Mouse (Mus musculus) midbrain, postnatal 0 days (tissue): ENCODE data around the gene Iqca. TPM values are rescaled to one million over a fixed set of nuclear protein-coding genes. Genes with fewer than 3 reads are reported as not detected.

Experiments
- ATAC-seq: fragments of 200-750 bp; cut with Nextera tagmentation; 2 replicates; pipeline ENCODE4 v1.8.0; 2017; ENCODE audit warnings: moderate number of reproducible peaks, mild to moderate bottlenecking, moderate TSS enrichment, moderate library complexity; ENCODE audit not compliant: low FRiP score
- DNase-seq: peaks from one replicate; pipeline ENCODE4 v3.0.0-alpha.2; 2015; ENCODE audit warnings: low spot score
- H3K27ac ChIP-seq: fragments of 300-500 bp; sonication (generic); 2 replicates; pipeline ENCODE4 v1.5.1; 2014; ENCODE audit warnings: low read depth, mild to moderate bottlenecking, low read length, mixed read lengths
- H3K27me3 ChIP-seq: fragments of 300-500 bp; sonication (generic); 2 replicates; pipeline ENCODE4 v1.6.1; 2014; ENCODE audit warnings: low read length, control low read depth, mixed read lengths; ENCODE audit not compliant: insufficient read depth
- H3K36me3 ChIP-seq: fragments of 300-500 bp; sonication (generic); 2 replicates; pipeline ENCODE4 v1.6.1; 2014; ENCODE audit warnings: low read length, control low read depth, mixed read lengths; ENCODE audit not compliant: insufficient read depth
- H3K4me1 ChIP-seq: fragments of 300-500 bp; sonication (generic); 2 replicates; pipeline ENCODE4 v1.6.1; 2014; ENCODE audit warnings: mild to moderate bottlenecking, control low read depth, antibody characterized with exemption, low read length, mixed read lengths; ENCODE audit not compliant: insufficient read depth
- H3K4me2 ChIP-seq: fragments of 300-500 bp; sonication (generic); 2 replicates; pipeline ENCODE4 v1.6.1; 2014; ENCODE audit warnings: low read depth, mild to moderate bottlenecking, low read length, mixed read lengths; ENCODE audit not compliant: poor library complexity, severe bottlenecking
- H3K4me3 ChIP-seq: fragments of 300-500 bp; sonication (generic); 2 replicates; pipeline ENCODE4 v1.5.1; 2014; ENCODE audit warnings: low read depth, mild to moderate bottlenecking, low read length, moderate library complexity
- H3K9ac ChIP-seq: fragments of 300-500 bp; sonication (generic); replicated peaks from 2 replicates; pipeline ENCODE4 v1.6.1; 2014; ENCODE audit warnings: mild to moderate bottlenecking, low read length, moderate library complexity, mixed read lengths; ENCODE audit not compliant: poor library complexity, severe bottlenecking
- H3K9me3 ChIP-seq: fragments of 300-500 bp; sonication (generic); 2 replicates; pipeline ENCODE4 v1.6.1; 2016; ENCODE audit warnings: low read length, control low read depth
- CTCF ChIP-seq: IDR thresholded peaks from 2 replicates; pipeline ENCODE4 v1.5.1; 2016; ENCODE audit warnings: antibody characterized with exemption, mild to moderate bottlenecking
- WGBS: fragments of 180-500 bp; shearing (Covaris S2); extraction: QIAGEN DNeasy Blood & Tissue Kit; methylation state at CpG from one replicate; pipeline ENCODE4 v1.1.7; 2014; 5-methylcytosine and 5-hydroxymethylcytosine counted together
- polyA plus RNA-seq: library from polyadenylated mRNA; unstranded; fragments of >200 nt; fragmentation: Nextera tagmentation; extraction: Ambion mirVana; gene quantifications from 2 replicates; pipeline ENCODE4 v1.2.1, GENCODE M21; 2015
- total RNA-seq: library from RNA; depleted of rRNA; stranded (reverse); fragments of >200 nt; gene quantifications from 2 replicates; pipeline ENCODE4 v1.2.3, GENCODE M21; 2014

The Iqca gene
- total and polyA plus RNA-seq, 2 experiments from 2014 or later = 0.83 to 2.7 TPM

DNA sequence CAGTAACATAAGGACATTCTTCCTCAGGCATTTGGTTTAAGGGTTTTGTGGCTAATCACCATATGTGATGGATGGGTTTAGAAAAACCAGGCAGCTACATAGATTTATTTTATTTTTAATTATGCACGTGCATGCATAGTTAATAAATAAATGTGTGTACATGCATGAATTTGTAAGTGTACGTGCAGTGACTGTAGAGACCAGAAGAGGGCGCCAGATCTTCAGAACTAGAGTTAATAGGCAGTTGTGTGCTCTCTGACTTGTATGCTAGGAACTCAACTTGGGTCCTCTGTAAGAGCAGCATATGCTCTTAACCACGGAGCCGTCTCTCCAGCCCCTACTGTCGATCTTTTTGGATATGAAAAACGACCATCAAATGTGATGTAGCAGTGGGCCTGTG, 140.4 kb downstream of the Iqca start:
- Histone ChIP-seq H3K4me1 (no peaks in the 10 kb centered on the region), H3K9ac (no peak overlapping the region), H3K36me3 (no peaks in the 10 kb centered on the region), H3K4me2 (no peak overlapping the region), H3K9me3 (no peaks in the 10 kb centered on the region), H3K27me3 (no peaks in the 10 kb centered on the region), H3K4me3 (no peak overlapping the region), H3K27ac (no peak overlapping the region)
- peak; percentile 36 for TF ChIP-seq CTCF
- no peak for DNase-seq
- 66% methylated on average over 7 of the region's 7 CpGs for WGBS
- no peak for ATAC-seq

DNA sequence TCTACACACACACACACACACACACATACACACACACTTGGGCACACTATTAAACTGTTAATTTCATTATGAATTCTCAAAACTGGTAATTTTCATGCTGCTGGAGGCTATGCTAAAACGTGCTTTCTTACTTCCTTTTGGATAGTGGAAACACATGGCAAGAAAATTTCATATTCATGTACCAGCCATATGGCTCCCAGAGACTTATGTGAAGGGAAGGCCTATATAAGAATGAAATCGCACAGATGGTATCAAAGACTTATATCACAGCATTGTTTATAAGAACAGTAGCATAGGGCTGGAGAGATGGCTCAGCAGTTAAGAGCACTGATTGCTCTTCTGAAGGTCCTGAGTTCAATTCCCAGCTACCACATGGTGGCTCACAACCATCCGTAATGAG, 141.0 kb downstream of the Iqca start:
- TF ChIP-seq CTCF = no peak
- ATAC-seq = no peak
- Histone ChIP-seq H3K27ac (no peak overlapping the region), H3K9me3 (no peaks in the 10 kb centered on the region), H3K4me1 (no peaks in the 10 kb centered on the region), H3K36me3 (no peaks in the 10 kb centered on the region), H3K9ac (no peak overlapping the region), H3K27me3 (no peaks in the 10 kb centered on the region), H3K4me2 (no peak overlapping the region), H3K4me3 (no peak overlapping the region)
- 79% methylated on average over 3 of the region's 3 CpGs for WGBS
- no peak for DNase-seq

GRCm38 (mm10) chr1:90010077-90010476, 143.1 kb downstream of the Iqca start:
- Histone ChIP-seq H3K4me2 (no peak overlapping the region), H3K36me3 (no peaks in the 10 kb centered on the region), H3K27ac (no peak overlapping the region), H3K27me3 (no peaks in the 10 kb centered on the region), H3K9ac (no peak overlapping the region), H3K4me3 (no peak overlapping the region), H3K4me1 (no peaks in the 10 kb centered on the region), H3K9me3 (no peaks in the 10 kb centered on the region)
- DNase-seq (no peak), ATAC-seq (no peak)
- 88% methylated on average over 1 of the region's 1 CpGs for WGBS
- no peak for TF ChIP-seq CTCF

DNA sequence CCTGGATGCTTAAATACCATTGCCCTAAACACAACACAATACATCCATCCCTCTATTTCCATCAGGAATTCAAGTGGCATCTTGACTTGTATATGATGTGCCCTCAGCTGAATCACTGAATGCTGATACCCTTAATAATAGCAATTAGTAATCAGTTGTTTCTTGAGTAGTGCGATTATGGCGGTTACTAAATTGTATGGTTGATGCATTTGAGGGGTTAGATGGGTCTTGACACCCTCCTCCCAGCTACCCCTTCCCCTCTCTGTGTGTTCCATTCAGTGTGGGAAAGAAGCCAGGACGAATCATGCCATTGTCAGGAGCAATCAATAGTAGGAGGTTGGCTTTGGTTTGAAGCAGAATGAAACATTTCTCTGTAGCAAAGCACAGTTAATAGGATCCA, 144.0 kb downstream of the Iqca start:
- no peak overlapping the region for H3K4me3 ChIP-seq
- H3K9ac ChIP-seq = no peak overlapping the region
- no peak for DNase-seq
- no peaks in the 10 kb centered on the region for H3K4me1 ChIP-seq
- 76% methylated on average over 3 of the region's 3 CpGs for WGBS
- no peak for ATAC-seq
- H3K36me3 ChIP-seq = no peaks in the 10 kb centered on the region
- H3K9me3 ChIP-seq = no peaks in the 10 kb centered on the region
- no peak for TF ChIP-seq CTCF
- H3K27ac ChIP-seq = no peak overlapping the region
- no peak overlapping the region for H3K4me2 ChIP-seq
- H3K27me3 ChIP-seq = no peaks in the 10 kb centered on the region

GRCm38 (mm10) chr1:90006666-90007065, 146.5 kb downstream of the Iqca start:
- no peak for TF ChIP-seq CTCF
- WGBS = 56% methylated on average over 14 of the region's 14 CpGs
- DNase-seq (no peak), ATAC-seq (no peak)
- Histone ChIP-seq H3K4me1 (no peaks in the 10 kb centered on the region), H3K4me2 (no peak overlapping the region), H3K9ac (no peak overlapping the region), H3K4me3 (no peak overlapping the region), H3K27me3 (no peaks in the 10 kb centered on the region), H3K36me3 (no peaks in the 10 kb centered on the region), H3K27ac (no peak overlapping the region), H3K9me3 (no peaks in the 10 kb centered on the region)

- H3K9me3 ChIP-seq = no peaks in the 10 kb centered on the region
- WGBS = 53% methylated on average over 5 of the region's 5 CpGs
- no peaks in the 10 kb centered on the region for H3K4me1 ChIP-seq
- no peak overlapping the region for H3K27ac ChIP-seq
- H3K27me3 ChIP-seq = no peaks in the 10 kb centered on the region
- TF ChIP-seq CTCF = no peak
- H3K4me2 ChIP-seq = no peak overlapping the region
- no peak for DNase-seq
- no peaks in the 10 kb centered on the region for H3K36me3 ChIP-seq
- no peak for ATAC-seq
- no peak overlapping the region for H3K4me3 ChIP-seq
- H3K9ac ChIP-seq = no peak overlapping the region
Measured at GRCm38 (mm10) chr1:90000981-90001380, 152.2 kb downstream of the Iqca start.
